Mouse (Mus musculus) lung, postnatal 36 days (tissue): ENCODE results near the gene Fgfr1op.

ENCODE experiments used
- DNase-seq: peaks from one replicate; pipeline ENCODE4 v3.0.0; 2022; ENCODE audit warnings: mixed read lengths

Fgfr1op gene

DNA sequence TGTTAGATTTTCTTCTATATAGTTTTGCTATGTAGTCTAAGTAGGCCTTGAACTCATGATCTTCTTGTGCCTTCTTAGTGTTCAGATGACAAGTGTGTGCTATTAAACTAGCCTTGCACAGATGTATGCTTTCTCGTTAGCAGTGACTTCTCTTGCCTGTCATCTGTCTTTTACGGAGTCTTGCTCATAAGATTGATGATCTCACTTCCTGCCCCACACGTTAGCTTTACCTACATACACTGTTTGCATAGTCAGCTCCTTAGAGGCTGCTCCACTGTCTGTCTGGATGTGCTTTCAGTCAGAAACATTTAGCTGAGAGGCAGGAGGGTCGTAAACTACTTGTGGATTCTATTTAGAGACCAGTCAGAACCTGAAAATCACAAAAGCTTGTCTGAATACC is 5.8 kb downstream of the Fgfr1op start:
- no peak for DNase-seq

DNA sequence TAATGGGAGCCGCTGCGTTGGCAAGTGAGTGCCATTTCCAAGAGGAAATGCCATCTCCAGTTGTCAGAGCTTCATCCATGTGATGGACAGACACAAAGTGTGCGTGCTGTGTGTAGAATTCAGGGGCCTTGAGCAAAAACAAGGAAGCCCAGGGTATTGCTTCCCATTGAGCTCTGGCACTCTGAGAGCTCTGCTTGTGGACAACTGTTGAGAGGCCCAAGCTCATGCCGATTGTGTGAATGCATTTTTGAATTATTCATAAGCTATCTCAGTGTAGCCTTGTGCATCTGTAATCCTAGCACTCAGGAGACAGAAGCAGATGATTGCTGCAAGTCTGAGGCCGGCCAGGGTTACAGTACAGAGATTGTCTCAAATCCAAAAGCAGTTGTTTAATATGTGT is 11.8 kb downstream of the Fgfr1op start:
- DNase-seq = no peak

DNA sequence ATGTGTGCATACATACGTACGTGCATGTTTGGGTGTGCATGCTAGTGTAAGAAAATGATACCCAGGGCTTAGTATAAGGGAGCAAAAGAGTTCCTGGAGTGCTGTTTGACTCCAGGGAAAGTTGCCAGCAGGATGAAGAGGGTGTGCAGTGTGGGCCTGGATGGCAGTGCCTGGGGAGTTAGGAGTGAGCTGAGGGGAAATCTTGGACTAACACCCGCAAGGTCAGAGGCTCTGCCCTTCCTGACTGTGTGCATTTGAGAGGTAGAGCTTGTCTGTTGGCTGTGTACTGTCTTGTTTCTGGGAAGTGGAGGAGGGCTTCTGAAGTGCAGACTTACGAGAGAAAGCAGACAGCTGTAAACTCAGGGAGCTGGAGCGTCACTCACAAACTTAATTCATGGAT is 18.5 kb downstream of the Fgfr1op start:
- no peak for DNase-seq

DNA sequence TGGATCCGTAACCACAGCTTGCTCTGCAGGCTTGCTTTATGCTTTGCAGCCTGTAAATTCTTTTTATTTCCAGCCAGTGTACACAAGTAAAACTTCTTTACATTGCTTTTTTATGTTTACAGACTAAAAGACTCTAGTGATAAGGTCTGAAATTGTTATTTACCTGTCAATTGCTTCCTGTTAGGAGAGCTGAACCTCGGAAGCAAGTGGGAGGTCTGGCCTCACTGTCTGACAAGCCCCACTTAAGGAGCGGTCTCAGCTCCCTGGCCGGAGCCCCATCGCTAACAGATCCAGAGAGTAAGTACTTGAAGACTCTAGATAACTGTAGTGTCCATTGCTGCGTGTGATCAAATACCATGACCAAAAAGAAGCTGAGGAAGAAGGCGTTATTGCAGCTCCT is 18.9 kb downstream of the Fgfr1op start:
- no peak for DNase-seq

DNA sequence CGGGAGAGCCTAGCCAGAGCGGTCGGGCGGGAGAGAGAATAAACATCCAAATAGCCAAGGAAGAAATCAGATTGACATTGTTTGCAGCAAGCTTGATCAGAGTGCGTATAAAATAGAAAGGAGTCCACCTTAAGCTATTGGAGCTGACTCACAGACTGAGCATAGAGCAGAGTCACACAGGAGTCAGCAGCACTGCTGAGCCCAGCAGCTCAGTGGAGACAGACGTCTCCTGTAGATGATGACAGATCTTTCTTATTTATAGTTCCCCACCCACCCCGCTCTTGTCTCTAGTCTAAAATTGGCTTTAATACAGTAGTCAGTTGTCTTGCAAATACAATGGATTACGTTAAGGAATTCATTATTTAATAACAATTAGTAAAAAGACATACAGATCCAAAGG is 28.4 kb downstream of the Fgfr1op start:
- no peak for DNase-seq

DNA sequence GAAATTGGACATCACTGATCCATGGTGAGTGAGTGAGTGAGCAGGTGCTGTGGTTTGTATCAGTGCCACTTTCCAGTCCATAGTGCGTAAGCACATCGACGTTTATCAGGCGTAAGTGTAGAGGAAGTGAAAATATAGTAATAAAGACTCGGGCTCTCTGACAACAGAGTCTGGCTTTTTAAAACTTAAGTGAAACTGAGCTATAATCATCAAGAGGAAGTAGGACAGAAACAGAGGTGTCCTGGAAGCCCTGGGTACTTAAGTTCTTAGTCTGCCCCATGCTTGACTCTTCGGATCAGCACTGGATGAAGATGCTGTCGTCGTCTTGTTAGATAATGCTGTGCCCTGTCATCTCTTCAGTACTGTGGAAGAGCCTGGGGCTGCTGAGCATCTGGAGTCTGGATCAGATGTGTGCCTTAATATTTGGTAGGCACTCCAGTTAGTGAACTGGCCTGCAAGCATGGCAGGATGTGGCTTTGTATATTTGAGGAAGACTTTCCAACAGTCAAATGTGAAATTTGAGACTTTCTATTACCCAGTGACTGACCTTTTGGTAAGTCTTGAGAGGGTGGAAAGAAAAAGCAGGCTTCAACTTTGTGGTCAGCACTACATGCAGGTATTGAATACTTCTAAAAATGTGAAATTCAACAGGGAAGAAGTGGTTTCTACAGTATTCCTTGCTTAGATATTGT is 30.5 kb downstream of the Fgfr1op start:
- peak; percentile 23 for DNase-seq

DNA sequence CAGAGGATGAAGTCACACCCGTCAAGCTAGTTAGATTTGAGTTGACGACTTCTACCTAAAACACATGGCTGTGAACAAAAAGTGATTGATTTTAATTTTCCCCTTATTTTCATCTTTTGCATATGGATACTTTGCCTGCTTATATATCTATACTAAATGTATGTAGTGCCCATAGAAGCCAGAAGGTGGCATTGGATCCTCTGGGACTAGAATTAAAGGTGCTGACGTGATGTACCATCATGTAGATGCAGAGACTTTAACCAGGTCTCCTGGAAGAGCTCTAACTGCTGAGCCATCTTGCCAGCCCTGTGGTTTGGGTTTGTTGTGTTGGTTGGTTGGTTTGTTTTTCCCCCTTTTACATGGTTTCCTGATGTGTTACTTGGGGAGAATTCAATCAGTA is 32.4 kb downstream of the Fgfr1op start:
- DNase-seq = peak; percentile 53

DNA sequence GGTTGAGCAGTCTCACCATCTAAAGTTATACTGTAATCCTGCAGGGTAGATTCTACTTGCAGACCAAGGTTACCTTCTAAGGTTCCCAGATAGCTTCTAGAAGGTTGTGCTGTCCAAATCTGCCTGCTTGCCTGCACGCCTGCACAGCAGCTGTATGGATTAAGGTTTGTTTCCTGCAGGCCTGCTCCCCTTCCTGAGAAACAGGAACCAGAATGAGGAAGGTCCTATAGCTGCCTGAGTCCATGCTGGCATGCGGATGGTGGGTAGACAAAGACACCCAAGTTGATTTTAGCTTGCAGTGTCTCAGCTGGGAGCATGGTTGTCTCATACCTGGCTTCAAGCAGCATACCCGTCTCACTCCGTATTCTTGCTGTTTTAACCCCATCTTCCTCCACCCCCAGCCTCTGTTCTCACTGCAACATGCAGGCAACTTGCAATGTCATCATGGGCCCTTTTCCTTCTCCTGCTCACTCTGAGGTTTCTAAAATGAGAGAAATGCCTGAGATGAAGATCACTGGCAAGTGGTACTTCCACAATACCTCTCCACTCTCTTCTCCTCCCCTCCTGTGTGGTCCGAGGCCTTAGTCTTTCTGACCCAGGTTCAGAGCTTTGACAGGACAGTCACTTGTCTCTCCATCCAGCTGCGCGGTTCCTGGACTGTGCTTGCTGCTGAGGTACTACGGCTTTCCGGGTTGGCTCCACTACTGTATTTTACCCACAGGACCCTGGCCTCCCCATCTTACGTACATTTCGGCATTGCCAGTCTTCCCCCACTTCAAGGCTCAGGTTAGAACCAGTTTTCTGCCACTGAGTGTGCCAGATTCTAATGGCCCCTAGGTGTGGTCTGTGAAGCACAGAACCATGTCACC is 34.0 kb downstream of the Fgfr1op start:
- peak; percentile 17 for DNase-seq

DNA sequence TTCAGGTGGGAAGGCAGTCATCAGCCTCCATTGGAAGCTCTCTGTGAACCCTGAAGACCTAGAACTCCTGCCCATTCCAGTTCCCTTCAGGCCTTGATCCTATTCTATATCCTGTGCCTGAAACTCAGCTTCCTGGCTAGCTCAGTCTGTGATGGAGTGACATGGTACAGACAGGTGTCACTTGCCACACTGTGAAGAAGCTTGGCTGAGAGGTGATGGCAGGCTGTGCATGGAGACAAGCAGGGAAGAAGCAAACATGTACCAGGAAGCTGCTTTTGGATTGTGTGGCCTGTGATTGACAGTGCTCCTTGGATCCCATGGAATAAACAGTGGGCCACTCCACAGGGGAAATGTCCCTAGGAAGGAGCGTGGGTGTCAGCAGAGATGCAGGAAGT is 34.6 kb downstream of the Fgfr1op start:
- no peak for DNase-seq

DNA sequence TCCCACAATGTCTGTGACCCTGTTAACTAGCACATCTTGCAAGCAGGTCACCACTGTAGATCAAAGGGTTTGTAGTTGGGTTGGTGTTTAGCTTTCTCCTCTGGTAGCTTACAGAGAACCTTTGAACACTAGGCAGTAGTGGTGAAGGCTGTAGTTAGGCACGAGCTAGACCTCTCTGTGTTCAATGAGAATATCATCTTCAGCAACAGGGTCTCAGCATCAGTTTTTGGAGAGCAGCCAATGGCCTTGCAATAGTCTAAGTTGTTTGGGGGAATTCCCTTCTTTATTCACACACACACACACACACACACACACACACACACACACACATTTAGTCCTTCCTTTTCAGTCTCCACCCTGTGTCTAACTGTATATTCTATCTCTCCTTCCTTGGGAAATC is 38.2 kb downstream of the Fgfr1op start:
- DNase-seq = no peak

DNA sequence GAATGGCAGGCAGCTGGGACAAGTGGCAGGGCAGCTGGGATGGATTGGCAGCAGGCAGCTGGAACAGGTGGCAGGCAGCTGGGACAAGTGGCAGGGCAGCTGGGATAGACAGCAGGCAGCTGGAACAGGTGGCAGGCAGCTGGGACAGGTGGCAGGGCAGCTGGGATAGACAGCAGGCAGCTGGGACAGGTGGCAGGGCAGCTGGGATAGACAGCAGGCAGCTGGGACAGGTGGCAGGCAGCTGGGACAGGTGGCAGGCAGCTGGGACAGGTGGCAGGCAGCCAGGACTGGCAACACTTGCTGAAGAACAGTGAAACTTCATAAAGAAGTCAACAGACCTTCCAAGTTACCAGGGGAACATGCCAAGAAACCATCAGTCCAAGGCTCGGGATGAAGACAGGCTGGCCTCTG is 39.9 kb downstream of the Fgfr1op start:
- peak; percentile 47 for DNase-seq

DNA sequence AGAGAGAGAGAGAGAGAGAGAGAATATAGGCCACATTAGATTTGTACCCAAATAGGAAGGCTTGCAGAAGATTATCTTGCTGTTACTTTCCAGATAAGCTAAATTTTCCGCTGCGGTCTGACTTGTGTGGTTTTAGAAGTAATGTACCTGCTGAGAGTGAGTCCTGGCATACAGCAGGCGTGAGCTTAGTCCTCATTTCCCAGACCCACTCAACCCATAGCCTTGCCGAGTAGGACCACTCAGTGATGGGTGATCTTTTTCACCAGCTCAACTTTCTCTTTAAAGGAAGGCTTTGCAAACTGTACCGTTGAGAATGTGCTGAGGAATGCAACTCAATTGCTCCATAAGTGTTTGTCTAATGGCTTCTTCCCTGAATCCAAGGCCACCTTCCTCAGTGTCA is 41.4 kb downstream of the Fgfr1op start:
- DNase-seq = no peak

DNA sequence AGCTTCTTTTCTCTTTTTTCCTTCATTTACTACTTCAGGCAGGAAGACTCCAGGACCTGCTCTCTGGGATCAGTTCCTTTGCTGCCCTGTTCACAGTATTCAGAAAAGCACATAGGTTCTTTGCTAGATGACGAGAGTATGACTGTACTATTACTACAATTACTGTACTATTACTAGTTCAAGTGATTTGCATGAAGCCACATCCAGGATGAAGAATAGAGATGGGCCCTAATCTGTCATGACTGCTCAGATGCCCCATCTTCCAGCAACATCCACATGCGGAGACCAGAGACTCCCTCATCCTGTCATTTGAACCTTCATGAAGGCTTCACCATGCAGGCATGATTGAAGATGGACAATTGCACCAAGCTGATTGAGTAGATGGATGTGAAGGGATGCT is 44.4 kb downstream of the Fgfr1op start:
- no peak for DNase-seq

DNA sequence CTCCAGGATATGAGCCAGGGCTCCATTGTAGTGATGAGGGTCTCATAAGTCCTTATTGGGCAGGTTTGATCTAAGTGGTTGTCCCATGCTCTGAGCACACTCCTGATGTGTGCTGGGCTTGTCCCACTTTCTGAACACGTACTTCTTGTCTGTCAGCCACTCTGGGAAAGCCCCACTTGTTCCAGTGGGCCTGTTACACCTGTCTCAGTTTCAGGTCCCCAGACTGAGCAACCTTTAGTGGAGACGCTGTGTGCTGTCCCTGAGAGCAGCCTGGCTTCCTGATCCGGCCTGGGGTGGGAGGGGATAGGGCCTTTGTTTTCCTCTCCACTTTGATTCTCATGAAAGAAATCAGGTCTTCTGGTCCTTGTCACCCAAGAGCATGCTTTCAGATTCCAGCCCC is 44.9 kb downstream of the Fgfr1op start:
- DNase-seq = no peak

DNA sequence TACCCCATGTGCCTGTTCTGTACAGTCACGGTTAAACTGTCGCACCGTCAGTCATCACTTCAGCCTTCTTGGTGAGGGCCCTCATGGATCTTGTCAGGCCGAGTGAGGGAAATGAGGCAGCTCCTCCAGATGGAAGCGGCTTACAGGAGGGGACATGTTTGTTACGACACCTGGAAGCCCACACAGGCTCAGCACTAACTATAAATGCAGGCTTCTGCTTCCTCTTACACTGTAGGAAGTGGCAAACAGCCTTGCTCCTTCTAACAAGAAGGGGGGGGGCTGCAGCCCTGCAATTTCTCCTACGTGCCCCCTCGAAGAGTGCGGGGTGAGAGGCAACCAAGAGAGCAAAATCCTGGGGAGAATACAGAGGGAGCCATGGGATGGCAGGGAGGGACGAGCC is 45.4 kb downstream of the Fgfr1op start:
- DNase-seq = no peak

DNA sequence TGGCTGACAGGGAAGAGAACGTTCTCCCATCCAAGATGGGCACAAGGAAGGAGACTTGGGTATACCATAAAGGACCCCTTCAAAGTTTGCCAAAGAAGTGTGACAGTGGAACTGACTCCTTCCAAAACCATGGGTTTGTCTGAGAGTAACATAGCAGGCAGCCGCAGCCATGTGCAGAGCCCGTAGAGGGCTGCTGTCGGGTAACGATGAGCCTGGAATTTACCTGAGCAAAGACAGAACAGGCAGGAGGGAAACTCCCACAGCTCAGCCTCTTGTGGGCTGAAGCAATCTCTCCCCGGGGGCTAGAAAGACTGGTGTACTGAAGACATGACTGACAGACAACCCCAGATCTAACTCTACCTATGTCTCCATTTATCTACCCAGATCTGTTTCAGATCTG is 46.1 kb downstream of the Fgfr1op start:
- no peak for DNase-seq

DNA sequence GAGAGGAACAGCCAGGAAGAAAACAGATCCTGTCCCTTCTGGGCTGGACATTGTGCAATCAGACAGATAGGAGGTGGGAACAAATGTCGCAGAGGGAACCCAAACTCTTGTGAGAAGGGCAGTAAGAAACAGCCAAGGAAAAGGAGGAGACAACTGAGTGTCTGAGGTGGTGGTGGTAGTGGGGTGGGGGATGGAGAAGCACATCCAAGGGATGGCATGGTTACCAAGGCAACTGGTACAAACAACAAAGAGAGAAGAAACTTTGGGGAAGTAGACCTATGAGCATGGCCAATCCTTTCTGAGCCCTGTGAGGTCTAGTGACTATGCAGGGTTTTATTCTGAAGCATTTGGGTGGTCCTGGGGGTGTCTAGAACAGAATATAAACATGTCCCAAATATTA is 49.1 kb downstream of the Fgfr1op start:
- peak; percentile 29 for DNase-seq

DNA sequence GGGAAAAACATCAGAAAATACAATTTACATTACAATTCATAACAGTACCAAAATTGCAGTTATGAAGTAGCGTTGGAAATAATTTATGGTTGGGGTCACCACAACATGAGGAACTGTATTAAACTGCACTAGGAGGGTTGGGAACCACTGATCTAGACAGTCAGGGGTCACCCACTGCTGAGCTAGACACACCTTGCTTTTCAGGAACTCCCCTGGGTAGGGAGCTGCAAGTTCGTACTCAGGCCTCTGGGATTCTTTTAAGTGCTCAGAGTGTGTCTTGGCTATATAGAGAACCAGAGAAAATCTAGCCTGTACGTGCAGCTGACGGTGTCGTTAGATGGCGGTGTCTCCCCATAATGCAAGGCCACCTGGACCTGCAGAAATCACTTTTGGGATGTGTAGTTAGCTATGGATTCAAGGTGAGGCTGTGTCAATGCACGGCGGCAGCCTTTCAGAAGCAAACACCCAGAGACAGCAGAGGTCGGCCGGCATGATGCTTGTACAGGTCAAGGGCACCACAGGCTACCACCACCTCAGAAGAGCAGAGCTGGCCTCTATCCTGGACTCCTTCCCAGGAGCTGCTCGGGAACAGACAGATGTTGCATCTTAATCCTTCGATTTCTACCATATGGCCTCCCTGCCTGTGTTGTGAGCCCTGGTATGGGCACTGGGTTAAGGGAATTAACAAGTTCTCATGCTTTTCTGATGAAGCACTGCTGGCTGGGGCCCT is 49.9 kb downstream of the Fgfr1op start:
- no peak for DNase-seq

DNA sequence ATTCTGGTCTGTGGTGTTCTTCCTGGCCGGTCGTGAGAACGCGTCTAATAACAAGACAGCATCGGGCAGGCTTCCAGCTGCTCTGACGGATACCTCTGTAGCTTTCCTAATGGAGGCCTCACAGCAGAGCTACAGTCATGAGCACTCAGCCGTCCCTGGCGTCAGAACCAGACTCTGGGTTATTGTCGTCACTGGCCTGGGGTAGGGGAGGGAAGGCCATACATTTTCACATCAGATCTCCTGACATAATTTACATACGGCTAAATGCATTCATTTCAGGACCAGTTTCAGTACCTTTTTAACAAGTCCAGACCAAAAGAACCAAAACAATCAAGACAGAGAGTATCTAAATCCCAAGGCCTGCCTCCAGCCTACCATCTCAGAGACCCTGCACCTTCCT is 57.9 kb downstream of the Fgfr1op start:
- no peak for DNase-seq

DNA sequence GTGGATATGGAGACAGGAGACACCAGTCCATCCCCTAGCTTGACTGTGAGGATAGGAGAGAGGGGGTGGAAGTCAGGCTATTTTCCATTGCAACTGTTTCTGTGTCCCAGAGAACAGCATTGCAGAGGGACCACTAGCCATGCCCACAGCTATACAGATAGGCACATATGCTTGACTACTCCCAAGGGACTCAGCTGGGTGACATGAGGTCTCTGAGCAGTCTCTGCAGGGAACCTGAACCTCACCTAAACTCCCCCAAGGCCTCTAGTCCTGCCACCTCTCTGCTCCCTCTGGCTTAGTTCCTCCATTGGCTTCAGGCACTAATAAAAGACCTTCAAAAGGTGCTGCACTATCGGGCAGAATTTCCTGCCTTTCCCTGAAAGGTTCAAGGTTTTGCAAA is 58.8 kb downstream of the Fgfr1op start:
- no peak for DNase-seq

DNA sequence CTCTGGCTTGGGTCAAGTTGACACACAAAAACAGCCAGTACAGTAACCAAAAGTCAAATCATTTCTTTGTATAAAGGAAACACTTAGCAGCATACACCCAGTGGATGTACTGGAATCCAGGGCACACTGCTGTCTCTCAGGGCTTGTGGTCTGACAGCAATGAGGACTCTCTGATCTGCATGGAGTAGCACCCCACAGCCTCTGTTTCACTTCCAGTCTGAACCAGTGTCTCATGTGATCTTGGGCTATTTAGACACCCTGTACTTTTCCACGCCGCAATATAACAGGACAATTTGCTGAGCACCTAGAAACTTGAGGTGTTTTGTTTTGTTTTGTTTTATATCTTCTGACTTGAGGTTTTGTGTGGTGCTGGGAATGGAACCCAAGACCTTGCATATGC is 59.9 kb downstream of the Fgfr1op start:
- DNase-seq = peak; percentile 39

DNA sequence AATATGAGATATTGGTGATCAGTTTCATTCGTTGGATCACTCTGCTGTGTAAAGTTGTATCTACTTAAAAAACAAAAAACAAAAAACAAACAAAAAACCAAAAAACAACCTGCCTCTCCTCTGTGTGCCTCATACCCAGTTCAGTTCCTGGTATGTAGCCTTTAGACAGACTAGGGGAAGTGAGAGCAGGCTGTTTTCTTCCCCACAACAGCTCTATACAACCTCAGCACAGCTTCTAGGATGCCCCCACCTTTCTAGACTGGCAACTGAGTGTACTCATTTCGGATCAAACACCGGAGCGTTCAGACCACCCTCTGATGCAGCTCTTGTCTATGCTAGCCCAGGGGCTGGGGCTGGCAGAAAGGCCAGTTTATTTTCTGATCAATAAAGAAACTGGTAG is 60.4 kb downstream of the Fgfr1op start:
- DNase-seq = peak; percentile 30

DNA sequence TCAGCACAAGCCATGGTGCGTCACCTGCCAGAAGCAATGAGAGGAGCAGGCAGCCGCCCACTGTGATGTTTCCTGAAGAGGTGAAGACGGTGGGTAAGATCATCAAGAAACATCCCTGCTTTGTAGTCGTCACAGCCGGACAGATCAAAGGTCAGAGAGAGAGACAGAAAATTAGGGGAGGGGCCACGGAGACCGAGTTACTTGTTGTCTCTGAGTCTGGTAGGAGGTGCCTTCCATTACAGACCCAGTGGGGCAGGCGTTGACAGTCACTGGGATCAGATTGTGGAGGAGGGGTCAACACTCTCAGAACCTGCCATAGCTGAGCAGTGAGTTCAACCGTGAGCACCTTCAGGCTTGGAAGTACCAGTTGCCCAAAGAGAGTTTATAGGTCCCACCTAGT is 63.3 kb downstream of the Fgfr1op start:
- no peak for DNase-seq

DNA sequence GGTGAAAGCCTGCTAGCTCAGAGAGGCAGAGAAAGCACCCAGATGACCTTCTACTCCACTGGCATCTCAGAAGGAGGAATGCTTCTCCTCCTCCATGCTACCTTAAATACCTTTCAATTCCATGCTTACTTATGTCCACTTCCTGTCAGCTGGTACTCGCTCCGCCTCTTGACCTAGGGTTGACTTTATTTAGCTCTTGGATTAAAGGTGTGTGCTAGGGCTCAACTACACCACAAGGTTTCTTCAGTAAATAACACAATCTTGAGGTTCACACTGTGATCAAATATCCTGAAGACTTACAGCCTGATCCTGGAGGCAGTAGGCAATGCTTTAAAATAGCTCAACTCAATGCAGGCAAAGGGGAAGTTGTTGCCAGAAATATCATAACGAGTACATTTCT is 64.3 kb downstream of the Fgfr1op start:
- no peak for DNase-seq
